Mouse (Mus musculus) induced T-regulatory cell, adult 2 months (primary cell): ENCODE measurements around the gene Ifna4.

Experiments used
- DNase-seq: peaks from one replicate; pipeline ENCODE4 v3.0.0-alpha.2; 2012; ENCODE audit warnings: low read depth

Ifna4 gene

DNA sequence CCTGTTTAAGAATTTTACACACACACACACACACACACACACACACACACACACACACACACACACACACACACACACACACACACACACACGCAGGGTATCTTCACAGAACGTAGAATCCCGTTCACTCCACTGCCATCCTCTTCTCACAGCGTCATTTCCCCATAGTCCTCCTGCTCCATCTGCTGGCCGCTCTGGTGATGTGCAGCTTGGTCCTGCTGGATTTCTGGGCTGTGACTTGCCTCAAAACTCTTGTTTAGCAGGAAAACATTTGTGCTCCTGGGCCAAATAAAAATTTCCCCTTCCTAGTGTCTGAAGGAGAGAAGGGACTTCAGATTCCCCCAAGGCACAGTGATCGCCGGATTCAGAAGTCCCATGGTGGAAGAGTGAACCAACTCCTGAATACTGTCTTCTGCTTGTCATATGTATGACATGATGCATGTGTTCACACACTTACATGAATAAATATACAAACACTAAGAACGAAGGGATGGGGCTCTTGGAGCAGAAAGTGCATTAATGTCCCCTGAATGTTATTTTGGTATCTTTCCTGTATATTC lies 25.8 kb downstream of the Ifna4 start:
- DNase-seq: peak; percentile 92

DNA sequence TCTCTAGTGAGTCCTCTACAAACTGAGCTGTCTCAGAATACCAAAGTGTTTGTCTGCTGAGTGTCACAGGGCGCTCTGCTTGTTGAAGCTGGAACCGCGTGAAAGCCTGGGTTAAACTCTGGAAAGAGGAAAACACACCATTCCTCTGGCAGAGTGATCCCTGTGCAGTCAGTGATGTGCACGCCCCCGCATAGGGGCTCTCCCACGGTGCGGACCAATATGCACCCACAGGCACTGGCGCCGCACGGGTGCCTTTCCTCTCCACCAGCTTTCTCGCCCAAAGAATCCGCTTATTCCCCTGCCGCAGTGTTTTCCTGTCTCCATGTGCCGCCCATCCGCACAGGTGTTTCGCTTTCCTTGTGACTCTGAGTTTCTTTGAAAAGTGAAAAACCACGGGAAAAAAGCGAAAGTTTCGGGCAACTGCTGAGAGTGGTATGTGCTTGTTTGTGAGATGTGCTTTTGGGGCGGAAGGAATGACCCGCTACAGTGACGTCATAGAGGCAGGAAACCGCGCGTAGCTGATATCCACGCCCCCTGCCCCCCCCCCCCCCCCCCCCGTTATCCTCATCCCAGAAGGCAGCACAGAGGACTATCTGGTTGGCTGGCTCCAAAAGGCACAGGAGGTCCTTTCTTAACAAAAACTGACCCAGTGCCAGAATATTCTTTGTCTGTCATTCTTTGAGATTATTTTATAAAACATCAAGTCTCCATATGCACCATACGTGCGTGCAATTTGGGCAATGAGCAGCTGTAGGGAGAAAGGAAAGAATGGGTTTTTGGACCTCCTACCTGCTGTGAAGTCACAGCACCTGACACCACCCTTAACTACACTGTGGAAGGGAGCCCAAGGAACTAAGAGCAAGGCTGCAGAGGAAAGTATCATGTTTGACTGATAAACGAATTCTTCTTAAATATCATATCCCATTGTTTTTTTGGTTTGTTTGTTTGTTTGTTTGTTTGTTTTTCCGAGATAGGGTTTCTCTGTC lies 26.6 kb downstream of the Ifna4 start:
- DNase-seq: peak; percentile 93

DNA sequence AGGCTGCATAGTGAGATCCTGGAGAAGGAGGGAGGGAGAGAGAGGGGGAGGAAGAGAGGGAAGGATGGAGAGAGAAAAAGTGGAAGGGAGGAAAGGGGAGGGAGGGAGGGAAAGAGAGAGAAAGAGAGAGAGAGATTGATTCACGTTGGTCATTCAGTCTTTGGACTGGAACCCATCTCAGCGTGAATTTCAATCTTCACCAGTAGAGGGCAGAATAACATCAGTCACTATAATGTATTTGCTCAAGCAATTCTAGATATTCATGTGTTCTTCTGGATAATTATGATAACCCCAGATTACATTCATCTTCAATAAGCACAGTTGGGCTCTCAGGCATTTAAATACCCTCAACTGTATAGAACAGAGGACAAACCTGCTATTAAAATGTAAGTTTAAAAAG lies 31.0 kb downstream of the Ifna4 start:
- DNase-seq: peak; percentile 82

- peak; percentile 60 for DNase-seq
Measured at GRCm38 (mm10) chr4:88875435-88876095, 33.9 kb downstream of the Ifna4 start.

DNA sequence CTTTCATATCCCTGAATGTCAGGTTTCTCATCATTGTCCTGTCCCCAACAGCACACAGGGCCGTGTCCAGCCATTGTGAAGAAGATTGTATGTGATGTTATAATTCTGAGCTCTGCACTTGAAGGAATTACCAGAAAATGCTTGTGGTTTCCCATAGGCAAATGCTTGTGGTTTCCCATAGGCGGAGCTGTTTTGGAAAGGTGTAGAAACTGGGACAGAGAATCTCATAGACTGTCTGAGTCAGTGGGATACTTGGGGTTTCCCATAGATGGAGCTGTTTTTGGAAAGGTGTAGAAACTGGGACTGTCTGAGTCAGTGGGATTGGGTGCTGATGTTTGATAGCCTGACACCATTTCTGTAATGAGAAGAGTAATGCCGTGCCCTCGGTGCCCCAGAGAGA lies 34.9 kb downstream of the Ifna4 start:
- DNase-seq: peak; percentile 39

- DNase-seq: peak; percentile 50
Measured at GRCm38 (mm10) chr4:88878246-88878645, 36.6 kb downstream of the Ifna4 start.

- DNase-seq: no peak
Measured at GRCm38 (mm10) chr4:88878772-88879171, 37.1 kb downstream of the Ifna4 start.

DNA sequence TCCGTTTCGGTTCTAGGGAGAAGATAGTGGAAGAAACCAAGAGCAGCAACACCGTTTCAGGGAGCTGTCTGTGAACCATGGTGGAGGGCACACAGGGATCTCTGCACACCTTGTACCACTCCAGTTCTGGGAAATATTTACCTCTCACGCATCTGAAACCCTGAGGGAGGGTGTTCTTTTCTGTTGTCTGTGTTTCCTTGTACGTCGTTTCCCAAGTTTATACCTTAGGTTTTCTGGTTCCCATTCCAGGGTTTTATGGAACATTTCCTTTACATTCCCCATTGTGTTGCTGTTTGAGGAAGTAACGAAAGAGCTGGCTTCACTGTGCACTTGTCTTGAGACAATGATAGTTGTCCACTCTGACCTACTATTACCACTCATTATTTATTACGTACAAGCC lies 38.4 kb downstream of the Ifna4 start, which contains the start of gene Ifne:
Ifne (minus strand) TSS at position 101 of the 400 bp plus-strand sequence.
- no peak for DNase-seq

GRCm38 (mm10) chr4:88888236-88888635 lies 46.6 kb downstream of the Ifna4 start:
- no peak for DNase-seq
